Mouse (Mus musculus) spleen, postnatal 4 days (tissue): Measurements from ENCODE around the gene Hk1.

ENCODE experiments used
- DNase-seq, 2 experiments: peaks; one replicate each; pipeline ENCODE4 v3.0.0; 2022; ENCODE audit warnings: low spot score in 2 of 2

Hk1 gene

DNA sequence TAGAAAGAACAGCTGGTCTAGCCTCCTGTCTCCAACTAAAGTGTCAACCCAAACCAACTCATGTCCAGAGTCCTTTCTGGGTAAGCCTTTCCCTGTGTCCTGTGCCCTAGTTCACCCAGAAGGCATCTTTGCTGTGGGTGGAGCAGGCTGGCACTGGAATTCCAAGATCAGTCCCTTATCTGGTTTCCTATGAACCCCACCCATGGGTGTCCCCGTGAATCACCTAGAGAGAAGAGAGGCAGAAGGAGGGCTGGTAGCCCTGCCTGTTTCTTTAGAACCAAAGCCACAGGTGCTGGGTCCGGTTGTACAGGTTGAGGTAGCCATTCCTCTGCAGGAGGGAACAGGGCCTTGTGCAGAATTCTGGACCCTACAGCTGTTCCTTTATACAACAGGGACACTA, 158.1 kb downstream of the Hk1 start:
- DNase-seq = no peak

- DNase-seq = no peak
Observed at GRCm38 (mm10) chr10:62220732-62221514, 158.8 kb downstream of the Hk1 start.
